Mouse (Mus musculus) kidney, postnatal 36 days (tissue): ENCODE measurements around the gene Tsen34.
A peak's percentile ranks its signal among the peaks of the same experiment; 100 is the strongest.

Source experiments
- DNase-seq, 2 experiments: peaks; one replicate each; pipeline ENCODE4 v3.0.0; 2021 to 2022; ENCODE audit warnings: mixed read lengths in 2 of 2

The Tsen34 gene

GRCm38 (mm10) chr7:3692382-3692986, at the start of gene Tsen34:
Gene Tsen34 (plus strand): TSS chr7:3692863.
- no peak for DNase-seq

DNA sequence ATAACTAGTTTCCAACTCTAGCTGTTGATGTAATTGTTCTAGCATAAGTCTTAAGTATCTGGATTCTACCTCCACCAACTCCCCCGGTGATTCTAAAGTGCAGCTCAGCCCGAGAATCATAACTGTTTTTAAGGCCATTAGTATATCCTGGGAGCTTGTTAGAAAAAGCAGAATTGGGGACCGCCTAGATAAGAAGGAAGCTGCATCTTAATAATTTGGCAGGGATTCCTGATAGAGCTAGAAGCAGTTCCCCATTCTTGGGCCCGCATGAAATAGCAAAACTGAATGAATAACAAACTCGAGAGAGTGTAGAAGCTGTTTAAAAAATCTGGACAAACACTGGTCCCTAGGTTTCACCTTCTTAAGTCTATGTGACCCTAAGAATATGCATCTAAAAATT, 49.3 kb upstream of the Tsen34 start:
- no peak for DNase-seq

DNA sequence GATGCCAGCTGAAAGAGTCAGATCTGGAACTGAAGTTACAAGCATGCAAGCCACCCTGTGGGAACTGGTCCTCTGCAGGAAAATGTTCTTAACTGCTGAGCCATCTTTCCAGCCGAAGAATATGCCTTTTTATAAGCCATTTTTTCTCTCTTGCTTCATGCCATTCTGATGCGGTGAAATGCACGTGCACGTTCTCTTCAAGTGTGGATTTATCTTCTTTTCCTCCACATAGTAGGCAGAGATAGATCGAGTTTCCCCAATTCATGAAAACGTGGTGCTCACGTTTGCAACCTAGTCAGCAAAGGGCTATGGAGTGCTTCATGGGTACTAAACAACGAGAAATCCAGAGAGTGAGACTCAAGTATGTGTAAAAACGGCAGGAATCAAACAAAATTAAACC, 48.8 kb upstream of the Tsen34 start:
- no peak for DNase-seq

GRCm38 (mm10) chr7:3644348-3644671, 48.4 kb upstream of the Tsen34 start:
- peak in 1 of 2 experiments; percentile 94 for DNase-seq

- peak; percentile 97 to 100 for DNase-seq
Measured at GRCm38 (mm10) chr7:3644672-3645487, 47.8 kb upstream of the Tsen34 start, which contains the start of gene Cnot3. Gene Cnot3 (plus strand): TSS chr7:3645268.

GRCm38 (mm10) chr7:3645488-3646025, 47.1 kb upstream of the Tsen34 start:
- peak in 1 of 2 experiments; percentile 3 for DNase-seq

DNA sequence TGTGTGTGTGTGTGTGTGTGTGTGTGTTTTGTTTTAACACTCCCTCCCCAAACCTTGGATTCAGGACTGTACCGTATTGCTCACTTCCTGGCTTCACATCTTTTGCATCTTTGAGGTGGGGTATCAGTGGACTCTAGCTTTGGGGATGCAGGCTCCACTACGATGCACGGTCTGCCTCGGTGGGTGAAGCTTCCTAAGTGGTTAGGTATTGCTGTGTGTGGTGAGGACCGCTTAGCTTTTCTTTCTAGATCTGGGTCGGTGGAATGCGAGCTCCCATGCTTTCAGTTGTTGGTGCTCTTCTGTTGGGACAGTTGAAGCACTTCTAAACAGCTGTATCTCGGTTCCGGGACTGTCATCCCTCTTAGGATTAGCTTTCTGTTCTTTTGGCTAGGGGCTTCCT, 46.5 kb upstream of the Tsen34 start:
- DNase-seq, result no peak

DNA sequence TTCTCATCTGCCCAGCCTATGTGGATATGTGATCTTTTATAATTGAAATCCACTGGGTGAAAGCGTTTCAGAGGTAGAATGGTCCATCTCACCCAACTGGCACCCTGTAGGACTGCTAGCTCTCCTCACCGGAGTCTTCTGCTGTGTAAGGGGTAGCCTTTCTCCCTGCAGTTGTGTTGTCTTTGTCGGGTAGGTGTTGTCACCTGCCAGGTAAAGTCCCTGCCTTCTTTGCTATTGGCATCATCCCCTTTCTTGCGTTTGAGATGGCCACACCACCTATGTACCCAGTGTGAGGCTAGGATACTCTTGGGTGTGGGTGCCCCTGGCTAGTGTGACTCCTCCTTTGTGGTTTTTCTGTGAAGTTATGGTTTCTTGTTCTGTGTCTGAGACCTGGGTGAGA, 46.0 kb upstream of the Tsen34 start:
- DNase-seq, result no peak

DNA sequence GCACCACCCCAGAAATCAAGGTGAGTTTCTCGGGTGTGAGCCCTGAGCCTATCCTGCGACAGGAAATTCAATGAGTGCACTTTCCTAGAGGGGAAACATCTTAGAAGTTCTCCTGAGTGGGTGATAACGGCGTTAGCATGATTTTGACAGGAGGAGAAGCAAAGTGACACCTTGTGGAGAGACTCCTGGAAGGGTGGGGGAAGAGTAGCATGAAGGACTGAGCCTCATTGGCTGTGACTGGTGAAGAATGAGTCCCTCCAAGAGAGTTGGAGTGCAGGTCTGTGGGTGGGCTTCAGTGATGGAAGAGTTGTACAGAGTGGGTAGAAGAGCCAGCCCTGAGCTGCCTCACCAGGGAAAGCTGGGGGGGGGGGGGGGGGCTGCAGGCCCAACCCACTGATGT, 35.7 kb upstream of the Tsen34 start:
- DNase-seq, result no peak

- no peak for DNase-seq
Measured at GRCm38 (mm10) chr7:3658578-3658977, 34.1 kb upstream of the Tsen34 start.

DNA sequence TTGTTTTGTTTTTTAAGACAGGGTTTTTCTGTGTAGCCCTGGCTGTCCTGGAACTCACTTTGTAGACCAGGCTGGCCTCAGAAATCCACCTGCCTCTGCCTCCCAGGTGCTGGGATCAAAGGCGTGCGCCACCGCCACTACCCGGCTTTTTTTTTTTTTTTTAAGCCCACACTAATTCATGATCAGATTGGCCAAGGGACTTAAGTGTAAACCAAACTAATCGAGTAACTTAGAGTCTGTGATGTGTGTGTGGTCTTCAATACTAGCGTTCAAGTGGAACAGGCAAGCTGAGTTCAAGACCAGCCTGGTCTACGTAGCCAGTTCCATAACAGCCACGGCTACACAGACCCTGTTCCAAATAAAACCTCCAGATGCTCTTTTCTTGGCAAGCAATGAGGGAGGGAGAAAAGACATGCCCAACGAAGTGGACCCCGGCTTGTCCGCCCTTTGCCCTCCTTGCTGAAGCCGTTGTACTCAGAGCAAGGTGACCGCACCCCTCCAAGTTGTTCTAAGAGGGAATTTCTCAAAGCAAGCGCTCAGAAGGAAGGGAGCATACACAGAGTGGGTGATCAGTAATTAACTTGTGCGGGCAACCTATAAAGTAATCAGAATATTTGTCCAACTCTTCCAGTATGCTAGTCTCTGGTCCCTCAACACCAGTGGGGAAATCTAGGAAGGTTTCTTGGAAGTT, 28.0 kb upstream of the Tsen34 start:
- DNase-seq, result peak; percentile 67 to 73

GRCm38 (mm10) chr7:3665215-3666114, 27.2 kb upstream of the Tsen34 start, which contains the start of gene Leng1:
Gene Leng1 (minus strand): TSS chr7:3665840.
- DNase-seq, result peak; percentile 97 to 99

GRCm38 (mm10) chr7:3666921-3667391, 25.7 kb upstream of the Tsen34 start:
- peak in 1 of 2 experiments; percentile 8 for DNase-seq

- peak; percentile 82 to 95 for DNase-seq
Measured at GRCm38 (mm10) chr7:3674507-3675227, 18.0 kb upstream of the Tsen34 start.

- DNase-seq, result no peak
Measured at GRCm38 (mm10) chr7:3675228-3675548, 17.5 kb upstream of the Tsen34 start.

DNA sequence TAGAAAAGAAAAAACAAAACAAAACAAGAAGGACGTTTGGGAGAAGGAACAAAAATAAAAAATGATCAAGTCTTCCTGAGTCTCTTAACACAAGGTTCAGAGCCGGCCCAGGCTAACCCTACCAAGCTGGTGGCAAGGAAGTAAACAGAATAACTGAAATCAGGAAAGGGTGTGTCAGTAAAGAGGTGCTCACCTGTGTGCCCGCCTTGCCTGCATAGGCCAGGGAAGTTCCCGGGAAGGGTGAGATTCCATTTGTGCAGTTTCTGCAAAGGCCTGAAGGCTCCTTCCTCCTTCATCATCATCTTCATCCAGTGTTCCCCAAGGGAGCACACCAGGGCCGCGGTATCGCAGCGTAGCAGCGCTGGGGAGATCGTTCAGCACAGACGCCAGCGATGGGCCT, 16.3 kb upstream of the Tsen34 start:
- no peak for DNase-seq

- peak; percentile 62 to 74 for DNase-seq
Measured at GRCm38 (mm10) chr7:3677342-3677741, 15.3 kb upstream of the Tsen34 start, which contains the start of gene Tmc4. Gene Tmc4 (minus strand): TSS chr7:3677553.

- DNase-seq, result no peak
Measured at GRCm38 (mm10) chr7:3683908-3684550, 8.6 kb upstream of the Tsen34 start.

GRCm38 (mm10) chr7:3684698-3685097, 8.0 kb upstream of the Tsen34 start:
- DNase-seq, result no peak

DNA sequence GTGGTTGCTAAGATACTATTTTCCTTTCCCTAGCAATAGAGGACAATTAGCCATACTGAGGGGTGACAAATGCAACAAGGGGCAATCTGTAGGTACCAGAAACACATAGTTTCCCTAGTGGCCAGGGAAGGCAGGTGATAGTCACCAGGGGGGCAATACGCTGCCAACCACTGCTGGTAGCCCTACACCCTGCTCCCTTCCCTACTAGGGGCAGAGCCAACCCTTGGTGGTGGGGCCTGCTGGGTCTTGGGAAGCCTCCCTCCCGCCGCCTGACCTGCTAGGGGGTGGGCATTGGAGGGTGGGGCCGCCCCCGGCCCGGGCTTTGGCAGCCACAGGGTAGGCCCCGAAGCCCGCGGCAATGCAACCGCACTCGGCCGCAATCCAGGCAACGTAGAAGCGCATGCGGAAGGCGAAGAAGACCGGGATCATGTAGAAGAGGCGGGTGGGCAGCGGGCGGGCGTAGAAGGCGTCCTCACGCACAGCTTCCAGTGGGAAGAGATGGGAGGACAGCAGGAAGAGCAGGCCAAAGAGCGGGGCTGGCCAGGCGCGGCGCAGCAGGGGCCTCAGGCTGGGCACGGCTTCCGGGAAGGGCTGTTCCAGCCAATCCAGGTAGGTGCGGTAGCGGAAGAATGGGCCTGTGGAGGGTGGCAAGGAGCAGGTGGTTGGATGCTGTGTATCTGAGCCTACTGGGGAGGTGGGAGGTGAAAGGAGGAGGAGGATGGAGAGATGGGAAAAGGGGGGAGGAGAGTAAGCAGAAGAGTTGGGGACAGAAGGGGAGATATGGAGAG, 7.1 kb upstream of the Tsen34 start:
- DNase-seq, result no peak
